Mouse (Mus musculus) MEL (cell line): Measurements from ENCODE around the gene Saa4. TPM values are rescaled to one million over a fixed set of nuclear protein-coding genes. Genes with fewer than 3 reads are reported as not detected.

ENCODE experiments used
- DNase-seq: peaks from one replicate; pipeline ENCODE4 v3.0.0; 2011; ENCODE audit warnings: low read depth, low spot score
- H3K27ac ChIP-seq: 2 replicates; pipeline ENCODE4 v1.5.1; 2012; ENCODE audit warnings: low read depth, mild to moderate bottlenecking, control low read depth, low read length, moderate library complexity; ENCODE audit not compliant: control insufficient read depth
- H3K27me3 ChIP-seq, 2 experiments: fragments of 150-350 bp in 1 of 2; sonication (generic) in 1 of 2; 2 replicates each; pipeline ENCODE4 v1.6.1; 2012; ENCODE audit warnings: low read length in 2 of 2, mild to moderate bottlenecking in 2 of 2, improper control_type of control experiment in 1 of 2, moderate library complexity in 1 of 2; ENCODE audit not compliant: insufficient read depth in 2 of 2, control insufficient read depth in 1 of 2
- H3K36me3 ChIP-seq, 2 experiments: 2 replicates each; pipeline ENCODE4 v1.6.1; 2012 to 2014; ENCODE audit warnings: low read length in 2 of 2, improper control_type of control experiment in 1 of 2, inconsistent platforms in 1 of 2, mild to moderate bottlenecking in 1 of 2; ENCODE audit not compliant: insufficient read depth in 2 of 2, control insufficient read depth in 1 of 2
- H3K4me1 ChIP-seq, 2 experiments: fragments of 150-350 bp in 1 of 2; sonication (generic) in 1 of 2; 2 replicates each; pipeline ENCODE4 v1.6.1; 2012; ENCODE audit warnings: low read length in 2 of 2, improper control_type of control experiment in 1 of 2, mild to moderate bottlenecking in 1 of 2; ENCODE audit not compliant: insufficient read depth in 2 of 2, control insufficient read depth in 1 of 2
- H3K4me3 ChIP-seq, 2 experiments: fragments of 150-350 bp in 1 of 2; sonication (generic) in 1 of 2; 2 replicates each; pipeline ENCODE4 v1.5.1; 2012; ENCODE audit warnings: low read depth in 2 of 2, low read length in 2 of 2, mild to moderate bottlenecking in 2 of 2, moderate library complexity in 2 of 2, control low read depth in 1 of 2, improper control_type of control experiment in 1 of 2; ENCODE audit not compliant: control insufficient read depth in 1 of 2, insufficient read depth in 1 of 2
- H3K79me2 ChIP-seq: 2 replicates; pipeline ENCODE4 v1.6.1; 2012; ENCODE audit warnings: mild to moderate bottlenecking, low read length, moderate library complexity; ENCODE audit not compliant: control insufficient read depth, poor library complexity, insufficient read depth
- H3K9ac ChIP-seq: 2 replicates; pipeline ENCODE4 v1.6.1; 2012; ENCODE audit warnings: low read depth, mild to moderate bottlenecking, control low read depth, low read length, moderate library complexity; ENCODE audit not compliant: control insufficient read depth, poor library complexity, severe bottlenecking
- H3K9me3 ChIP-seq: fragments of 150-350 bp; sonication (generic); replicated peaks from 2 replicates; pipeline ENCODE4 v1.6.1; 2012; ENCODE audit warnings: mild to moderate bottlenecking, low read length, improper control_type of control experiment, moderate library complexity; ENCODE audit not compliant: insufficient read depth
- CHD1 ChIP-seq: IDR thresholded peaks from 2 replicates; pipeline ENCODE4 v1.6.1; 2012; ENCODE audit warnings: low read depth, mild to moderate bottlenecking, inconsistent platforms, low read length, improper control_type of control experiment
- CHD2 ChIP-seq: IDR thresholded peaks from 2 replicates; pipeline ENCODE4 v1.6.1; 2011; ENCODE audit warnings: low read length, improper control_type of control experiment
- CTCF ChIP-seq, 3 experiments: IDR thresholded peaks in 2 of 3; conservative IDR thresholded peaks in 1 of 3; 2 replicates each; pipeline ENCODE4 v1.5.1; 2011 to 2012; ENCODE audit warnings: low read length in 3 of 3, low read depth in 2 of 3, mild to moderate bottlenecking in 2 of 3, improper control_type of control experiment in 1 of 3, inconsistent platforms in 1 of 3, mixed read lengths in 1 of 3, moderate library complexity in 1 of 3; ENCODE audit not compliant: control insufficient read depth in 1 of 3, insufficient read depth in 1 of 3, poor library complexity in 1 of 3, severe bottlenecking in 1 of 3
- EP300 ChIP-seq, 2 experiments: IDR thresholded peaks; 2 replicates each; pipeline ENCODE4 v1.6.1; 2011; ENCODE audit warnings: improper control_type of control experiment in 2 of 2, low read length in 2 of 2, low read depth in 1 of 2, mild to moderate bottlenecking in 1 of 2
- ETS1 ChIP-seq: IDR thresholded peaks from 2 replicates; pipeline ENCODE4 v1.6.1; 2012; ENCODE audit warnings: low read depth, mild to moderate bottlenecking, inconsistent platforms, low read length, improper control_type of control experiment, moderate library complexity
- HCFC1 ChIP-seq: IDR thresholded peaks from 2 replicates; pipeline ENCODE4 v1.6.1; 2012; ENCODE audit warnings: low read depth, mild to moderate bottlenecking, inconsistent platforms, low read length, improper control_type of control experiment, moderate library complexity
- KAT2A ChIP-seq: conservative IDR thresholded peaks from 2 replicates; pipeline ENCODE4 v1.6.1; 2012; ENCODE audit warnings: low read depth, low read length, improper control_type of control experiment, inconsistent platforms
- MAFK ChIP-seq: IDR thresholded peaks from 2 replicates; pipeline ENCODE4 v1.6.1; 2011; ENCODE audit warnings: low read depth, mild to moderate bottlenecking, low read length, improper control_type of control experiment, borderline replicate concordance
- MAX ChIP-seq: IDR thresholded peaks from 2 replicates; pipeline ENCODE4 v1.6.1; 2011; ENCODE audit warnings: low read length, improper control_type of control experiment
- MEF2A ChIP-seq: IDR thresholded peaks from 2 replicates; pipeline ENCODE4 v1.6.1; 2014; ENCODE audit warnings: low read depth, mild to moderate bottlenecking, inconsistent platforms, low read length, improper control_type of control experiment; ENCODE audit not compliant: poor library complexity, insufficient replicate concordance, severe bottlenecking; ENCODE audit errors: extremely low read depth
- MYB ChIP-seq: IDR thresholded peaks from 2 replicates; pipeline ENCODE4 v1.6.1; 2011; ENCODE audit warnings: mild to moderate bottlenecking, low read depth, low read length, improper control_type of control experiment
- NELFE ChIP-seq: IDR thresholded peaks from 2 replicates; pipeline ENCODE4 v1.6.1; 2011; ENCODE audit warnings: low read depth, low read length, improper control_type of control experiment
- POLR2A ChIP-seq, 2 experiments: IDR thresholded peaks; 2 replicates each; pipeline ENCODE4 v1.6.1; 2011 to 2012; ENCODE audit warnings: low read length in 2 of 2, mild to moderate bottlenecking in 2 of 2, control low read depth in 1 of 2, improper control_type of control experiment in 1 of 2, low read depth in 1 of 2, moderate library complexity in 1 of 2; ENCODE audit not compliant: control insufficient read depth in 1 of 2, insufficient read depth in 1 of 2, poor library complexity in 1 of 2
- POLR2AphosphoS2 ChIP-seq: IDR thresholded peaks from 2 replicates; pipeline ENCODE4 v1.6.1; 2011; ENCODE audit warnings: low read length, improper control_type of control experiment
- POLR2AphosphoS5 ChIP-seq: IDR thresholded peaks from 2 replicates; pipeline ENCODE4 v1.6.1; 2012; ENCODE audit warnings: low read depth, borderline replicate concordance, mild to moderate bottlenecking, inconsistent platforms, low read length, moderate library complexity, mixed read lengths
- RCOR1 ChIP-seq: IDR thresholded peaks from 2 replicates; pipeline ENCODE4 v1.6.1; 2012; ENCODE audit warnings: low read depth, mild to moderate bottlenecking, inconsistent platforms, low read length, improper control_type of control experiment
- SIN3A ChIP-seq: IDR thresholded peaks from 2 replicates; pipeline ENCODE4 v1.6.1; 2012; ENCODE audit warnings: low read length, improper control_type of control experiment, inconsistent platforms
- SMC3 ChIP-seq: IDR thresholded peaks from 2 replicates; pipeline ENCODE4 v1.6.1; 2011; ENCODE audit warnings: low read depth, low read length, improper control_type of control experiment
- TCF12 ChIP-seq: IDR thresholded peaks from 2 replicates; pipeline ENCODE4 v1.6.1; 2014; ENCODE audit warnings: low read depth, mild to moderate bottlenecking, inconsistent platforms, low read length, improper control_type of control experiment, moderate library complexity
- UBTF ChIP-seq: IDR thresholded peaks from 2 replicates; pipeline ENCODE4 v1.6.1; 2012; ENCODE audit warnings: low read depth, mild to moderate bottlenecking, inconsistent platforms, low read length, improper control_type of control experiment, moderate library complexity, borderline replicate concordance; ENCODE audit not compliant: insufficient read depth
- USF1 ChIP-seq: IDR thresholded peaks from 2 replicates; pipeline ENCODE4 v1.6.1; 2014; ENCODE audit warnings: low read depth, mild to moderate bottlenecking, inconsistent platforms, low read length, improper control_type of control experiment, moderate library complexity
- USF2 ChIP-seq, 2 experiments: IDR thresholded peaks; 2 replicates each; pipeline ENCODE4 v1.6.1; 2011 to 2012; ENCODE audit warnings: improper control_type of control experiment in 2 of 2, low read length in 2 of 2, borderline replicate concordance in 1 of 2, inconsistent platforms in 1 of 2, low read depth in 1 of 2, mild to moderate bottlenecking in 1 of 2; ENCODE audit not compliant: insufficient read depth in 1 of 2
- ZC3H11A ChIP-seq: IDR thresholded peaks from 2 replicates; pipeline ENCODE4 v1.6.1; 2012; ENCODE audit warnings: low read depth, mild to moderate bottlenecking, inconsistent platforms, low read length, improper control_type of control experiment
- ZKSCAN1 ChIP-seq: IDR thresholded peaks from 2 replicates; pipeline ENCODE4 v1.6.1; 2012; ENCODE audit warnings: low read depth, mild to moderate bottlenecking, inconsistent platforms, low read length, improper control_type of control experiment, moderate library complexity
- polyA plus RNA-seq, 2 experiments: library from polyadenylated mRNA; stranded (reverse) in 1 of 2; unstranded in 1 of 2; fragments of >175 nt in 1 of 2; fragments of >200 nt in 1 of 2; gene quantifications; 2 replicates each; pipeline versions ENCODE4 v1.2.1 to v1.2.4; 2012; ENCODE audit warnings: low replicate concordance in 2 of 2, low read depth in 1 of 2; ENCODE audit not compliant: insufficient read length in 2 of 2, insufficient read depth in 1 of 2, missing spikeins in 1 of 2
- total RNA-seq: library from RNA; depleted of rRNA; stranded (reverse); fragments of 300-350 nt; gene quantifications from 2 replicates; pipeline ENCODE4 v1.2.3, GENCODE M21; 2012

Saa4 gene
- total and polyA plus RNA-seq, 3 experiments, result not detected

GRCm38 (mm10) chr7:46720460-46720859 is 11.9 kb downstream of the Saa4 start:
- Histone ChIP-seq H3K36me3 (no peaks in the 10 kb centered on the region), H3K4me1 (peaks cover 6 to 12% of the 10 kb centered on the region in 2 experiments), H3K9me3 (no peaks in the 10 kb centered on the region), H3K27me3 (peaks cover 0 to 3% of the 10 kb centered on the region in 2 experiments; a peak in 1 of 4 replicates), H3K27ac (no peak overlapping the region), H3K9ac (peak overlapping the region; percentile 27; the same call in 1 of the 2 replicates), H3K79me2 (no peaks in the 10 kb centered on the region), H3K4me3 (0 out of 4 replicates have a peak overlapping the region, but pooled peaks have one; percentile 4)
- peak; percentile 59 for DNase-seq
- TF ChIP-seq TCF12 (0 out of 2 replicates have a peak, but pooled peaks have one; percentile 5), KAT2A (no peak), HCFC1 (no peak), NELFE (0 out of 2 replicates have a peak, but pooled peaks have one; percentile 37), MYB (no peak), POLR2A (IDR thresholded peaks at IDR 0.05; ENCODE audit: control insufficient read depth in 1 of 2, insufficient read depth in 1 of 2, low read depth in 1 of 2, low read length in 2 of 2, poor library complexity in 1 of 2) (peak in 1 of 2 experiments; percentile 44; a peak in 1 of 4 replicates), CTCF (IDR thresholded peaks at IDR 0.05 in 2 of 3, conservative IDR thresholded peaks at IDR 0.05 in 1 of 3; ENCODE audit: control insufficient read depth in 1 of 3, insufficient read depth in 1 of 3, low read depth in 2 of 3, low read length in 3 of 3, poor library complexity in 1 of 3, severe bottlenecking in 1 of 3) (no peak), MAX (peak; percentile 69; the same call in 1 of the 2 replicates), CHD1 (no peak), MAFK (no peak), USF1 (peak; percentile 93), MEF2A (no peak), EP300 (IDR thresholded peaks at IDR 0.05; ENCODE audit: low read depth in 1 of 2, low read length in 2 of 2) (no peak), SMC3 (no peak), SIN3A (peak; percentile 23; the same call in 1 of the 2 replicates), USF2 (IDR thresholded peaks at IDR 0.05; ENCODE audit: borderline replicate concordance in 1 of 2, insufficient read depth in 1 of 2, low read depth in 1 of 2, low read length in 2 of 2) (peak in 1 of 2 experiments; percentile 66; a peak in 2 of 4 replicates), CHD2 (no peak)

GRCm38 (mm10) chr7:46719526-46719925 is 12.9 kb downstream of the Saa4 start:
- H3K4me1 ChIP-seq, result peaks cover 6 to 12% of the 10 kb centered on the region in 2 experiments
- H3K36me3 ChIP-seq, result no peaks in the 10 kb centered on the region
- peaks cover 0 to 3% of the 10 kb centered on the region in 2 experiments; a peak in 1 of 4 replicates for H3K27me3 ChIP-seq
- no peaks in the 10 kb centered on the region for H3K9me3 ChIP-seq
- no peak for DNase-seq
- no peak overlapping the region for H3K27ac ChIP-seq
- H3K79me2 ChIP-seq, result no peaks in the 10 kb centered on the region
- TF ChIP-seq MAX (no peak), RCOR1 (no peak), POLR2AphosphoS2 (no peak), CHD2 (no peak), POLR2AphosphoS5 (no peak), UBTF (no peak), ETS1 (no peak), ZKSCAN1 (no peak), ZC3H11A (no peak), MAFK (no peak), EP300 (IDR thresholded peaks at IDR 0.05; ENCODE audit: low read depth in 1 of 2, low read length in 2 of 2) (no peak), POLR2A (IDR thresholded peaks at IDR 0.05; ENCODE audit: control insufficient read depth in 1 of 2, insufficient read depth in 1 of 2, low read depth in 1 of 2, low read length in 2 of 2, poor library complexity in 1 of 2) (no peak), USF2 (IDR thresholded peaks at IDR 0.05; ENCODE audit: borderline replicate concordance in 1 of 2, insufficient read depth in 1 of 2, low read depth in 1 of 2, low read length in 2 of 2) (no peak), SMC3 (no peak)
- H3K9ac ChIP-seq, result no peak overlapping the region
- no peak overlapping the region for H3K4me3 ChIP-seq
